Mouse (Mus musculus): ENCODE measurements around the gene Psmc6. TPM values are rescaled to one million over a fixed set of nuclear protein-coding genes. Genes with fewer than 3 reads are reported as not detected.
A peak's percentile ranks its signal among the peaks of the same experiment; 100 is the strongest.

The Psmc6 gene
- 100 to 1,000 TPM; 101 to 144 (median 136) TPM for total RNA-seq (2022)

DNA sequence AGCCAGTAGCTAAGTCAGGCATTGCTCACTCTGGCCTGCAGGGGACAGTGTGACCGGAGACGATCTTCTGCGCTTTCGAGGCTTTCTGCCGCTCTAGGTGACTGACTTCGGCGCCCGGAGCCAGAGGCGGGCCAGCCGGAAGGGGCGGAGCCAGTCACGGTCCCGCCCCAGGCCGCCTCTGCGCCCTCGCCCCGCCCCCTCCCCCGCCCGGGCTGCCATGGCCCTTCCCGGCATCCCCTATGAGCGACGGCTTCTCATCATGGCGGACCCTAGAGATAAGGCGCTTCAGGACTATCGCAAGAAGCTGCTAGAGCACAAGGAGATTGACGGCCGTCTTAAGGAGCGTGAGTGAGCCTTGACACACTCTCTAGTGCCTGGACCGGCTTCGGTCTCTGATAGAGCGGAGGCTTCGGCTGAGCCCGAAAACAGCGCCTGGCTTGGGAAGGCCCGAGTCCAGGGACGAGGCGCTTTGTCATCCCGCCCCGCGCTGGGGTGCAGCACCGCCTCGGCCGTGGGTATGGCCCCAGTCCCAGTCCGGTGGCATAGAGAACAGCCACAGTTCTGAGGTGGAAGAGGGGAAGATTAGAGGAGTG lies at the start of gene Psmc6:
Gene Psmc6, plus strand, starts transcription at position 200 of the 593 bp plus-strand sequence.
- peak; percentile 88 for DNase-seq

GRCm38 (mm10) chr14:45282066-45282465 lies 47.5 kb upstream of the Psmc6 start:
- DNase-seq: no peak

- DNase-seq: no peak
Observed at GRCm38 (mm10) chr14:45291608-45292007, 38.0 kb upstream of the Psmc6 start.

GRCm38 (mm10) chr14:45303939-45304338 lies 25.6 kb upstream of the Psmc6 start:
- DNase-seq: no peak

GRCm38 (mm10) chr14:45304389-45304788 lies 25.2 kb upstream of the Psmc6 start:
- DNase-seq: no peak

- DNase-seq: no peak
Observed at GRCm38 (mm10) chr14:45305852-45306251, 23.7 kb upstream of the Psmc6 start.

- no peak for DNase-seq
Observed at GRCm38 (mm10) chr14:45307630-45308328, 21.8 kb upstream of the Psmc6 start.

GRCm38 (mm10) chr14:45309646-45310045 lies 19.9 kb upstream of the Psmc6 start:
- no peak for DNase-seq

DNA sequence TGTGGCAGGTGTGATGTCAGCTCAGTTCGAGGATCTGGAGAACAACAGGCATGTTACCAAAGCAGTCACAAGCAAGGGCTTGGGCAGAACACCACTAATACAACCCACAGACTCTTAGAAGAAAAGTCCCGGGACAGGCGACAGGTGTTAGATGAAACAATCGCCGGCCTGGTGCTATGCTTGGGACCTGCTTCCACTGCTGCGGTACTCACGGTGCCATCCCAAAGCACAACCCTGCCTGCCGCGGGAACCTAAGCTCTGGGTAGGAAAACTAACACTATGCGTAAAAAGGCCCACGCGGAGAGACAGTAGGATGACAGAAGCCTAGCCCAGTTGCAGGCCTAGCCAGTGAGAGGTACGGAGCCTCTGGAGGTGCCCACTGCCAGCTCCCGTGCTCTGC lies 19.5 kb upstream of the Psmc6 start:
- no peak for DNase-seq

GRCm38 (mm10) chr14:45316927-45317326 lies 12.7 kb upstream of the Psmc6 start:
- DNase-seq: no peak

GRCm38 (mm10) chr14:45317921-45318411 lies 11.6 kb upstream of the Psmc6 start:
- peak; percentile 23 for DNase-seq

DNA sequence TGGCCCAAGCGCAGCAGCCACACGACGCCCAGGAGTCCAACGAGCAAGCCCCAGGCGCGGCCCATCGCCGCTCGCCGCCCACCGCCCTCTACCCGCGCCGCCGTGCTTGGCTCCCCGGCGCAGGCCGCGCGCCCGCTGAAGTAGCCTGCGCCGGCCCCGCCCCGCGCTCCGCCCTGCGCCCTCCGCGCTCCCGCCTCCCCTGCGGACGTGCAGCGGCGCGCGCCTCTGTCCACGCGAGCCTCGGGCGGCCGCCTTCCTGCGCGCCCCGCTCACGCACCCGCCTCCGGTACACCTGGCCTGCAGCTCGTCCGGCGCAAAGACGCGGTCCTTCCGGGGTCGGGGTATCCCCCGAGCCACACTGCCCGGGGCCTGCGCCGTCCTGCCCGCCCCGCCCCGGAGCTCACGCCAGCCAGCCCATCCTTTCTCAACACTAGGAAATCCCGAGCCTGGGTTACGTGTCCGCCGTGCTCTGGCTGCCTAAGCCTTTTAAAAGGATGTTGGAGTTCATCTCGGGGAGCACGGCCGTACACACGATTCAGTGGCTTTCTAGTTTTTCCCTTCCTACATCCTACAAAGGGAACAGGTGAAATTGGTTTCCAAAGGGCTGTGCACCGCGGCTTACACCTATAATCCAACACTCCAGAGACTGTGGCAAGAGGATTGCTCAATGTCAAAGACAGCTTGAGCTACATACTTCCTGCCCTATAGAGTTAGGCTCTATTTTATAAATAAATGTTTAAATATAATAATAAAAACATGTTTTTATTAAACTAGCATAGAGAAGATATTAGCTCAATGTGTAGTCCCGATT lies 11.0 kb upstream of the Psmc6 start, which contains the start of gene Ero1l:
Gene Ero1l, minus strand, starts transcription at position 346 of the 811 bp plus-strand sequence.
- peak; percentile 69 for DNase-seq

GRCm38 (mm10) chr14:45319237-45319610 lies 10.4 kb upstream of the Psmc6 start:
- DNase-seq: no peak

DNA sequence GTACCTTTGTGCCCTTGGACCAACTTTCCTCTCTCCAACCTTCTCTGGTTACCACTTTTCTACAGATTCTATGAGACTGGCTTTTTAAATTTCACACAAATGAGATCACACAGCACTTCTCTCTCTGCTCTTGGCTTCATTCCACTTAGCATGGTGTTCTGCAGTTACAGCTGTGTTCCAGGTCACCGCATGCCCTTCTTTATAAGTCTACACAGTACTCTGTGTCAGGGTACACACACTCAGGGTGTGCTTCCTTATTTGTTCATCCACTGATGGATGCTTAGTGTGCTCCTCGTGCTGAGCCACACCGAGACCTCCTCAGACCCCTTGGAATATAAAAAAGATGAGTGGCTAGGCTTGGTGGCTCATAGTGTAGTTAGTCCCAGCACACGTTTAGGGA lies 9.5 kb upstream of the Psmc6 start:
- no peak for DNase-seq

DNA sequence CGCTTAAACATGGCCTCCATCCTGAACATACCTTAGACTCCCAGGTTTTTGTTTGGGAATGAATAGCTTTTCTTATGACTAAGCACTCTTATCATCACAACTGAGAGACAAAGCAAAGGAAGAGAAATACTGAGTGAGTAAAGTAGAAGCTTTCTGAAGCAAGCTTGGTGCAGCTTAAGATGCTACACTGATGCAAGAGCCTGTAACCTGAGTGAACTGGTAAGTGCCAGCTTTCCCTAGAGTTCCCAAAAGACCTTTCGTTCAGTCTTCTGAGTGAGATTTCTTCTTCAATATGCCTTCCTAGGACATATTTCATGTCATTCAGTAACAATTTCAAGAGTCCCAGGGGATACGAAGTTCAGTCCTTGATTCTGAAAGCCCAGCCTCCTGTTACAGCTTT lies 8.5 kb upstream of the Psmc6 start:
- no peak for DNase-seq

DNA sequence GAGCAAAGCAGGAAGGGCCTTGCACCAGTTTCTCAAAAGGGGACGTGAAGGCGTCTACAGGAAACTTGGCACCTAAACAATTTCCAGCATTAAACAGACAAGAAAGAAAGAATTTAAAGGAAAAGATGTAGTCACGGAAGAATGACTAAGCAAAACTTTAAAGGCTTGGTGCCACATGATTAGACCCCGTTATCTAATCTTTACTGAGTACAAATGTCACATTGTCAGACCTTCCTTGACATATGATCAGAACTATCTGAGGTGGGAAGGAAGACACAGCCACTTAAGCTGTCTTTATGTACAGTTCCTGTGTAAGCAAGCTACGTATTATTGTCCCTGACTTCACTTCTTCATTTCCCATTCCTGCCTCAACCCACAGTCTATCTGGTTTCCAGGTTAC lies 8.0 kb upstream of the Psmc6 start:
- no peak for DNase-seq

DNA sequence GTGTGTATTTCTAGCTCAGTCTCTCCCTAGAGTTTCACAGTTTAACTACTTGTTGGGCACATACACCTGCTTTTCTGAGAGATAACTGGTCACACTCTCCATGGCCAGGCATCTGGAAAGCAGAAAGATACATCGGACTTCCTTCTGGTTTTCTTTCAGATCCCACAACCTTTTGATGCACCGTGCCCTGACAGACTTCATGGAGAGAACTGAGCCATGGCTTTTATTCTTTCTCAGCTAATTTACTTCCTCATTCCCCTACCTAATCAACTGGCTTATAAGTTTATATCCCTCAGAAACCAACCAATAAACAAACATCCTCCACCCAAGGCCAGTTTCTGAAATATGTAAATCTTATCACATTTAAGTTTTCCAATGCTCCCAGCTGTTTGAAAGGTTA lies 7.1 kb upstream of the Psmc6 start:
- no peak for DNase-seq

DNA sequence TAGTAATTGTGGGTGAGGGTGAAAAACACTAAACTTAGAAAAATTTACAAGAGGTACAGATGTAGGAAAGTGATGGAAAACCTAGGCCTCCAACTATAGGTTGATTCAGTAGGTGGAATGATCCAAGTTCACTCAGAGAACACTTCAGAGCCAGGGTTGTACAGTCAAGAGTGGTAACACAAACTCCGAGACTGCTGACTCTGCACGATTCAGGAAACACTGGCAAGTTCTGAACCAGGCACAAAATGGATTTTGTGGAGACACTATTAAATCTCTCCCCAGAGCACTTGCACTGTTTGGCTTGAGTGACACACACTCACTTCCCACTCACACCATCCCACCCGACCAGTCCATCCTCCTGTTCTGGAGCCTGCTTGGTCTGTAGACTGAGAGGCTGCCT lies 6.3 kb upstream of the Psmc6 start:
- DNase-seq: no peak

DNA sequence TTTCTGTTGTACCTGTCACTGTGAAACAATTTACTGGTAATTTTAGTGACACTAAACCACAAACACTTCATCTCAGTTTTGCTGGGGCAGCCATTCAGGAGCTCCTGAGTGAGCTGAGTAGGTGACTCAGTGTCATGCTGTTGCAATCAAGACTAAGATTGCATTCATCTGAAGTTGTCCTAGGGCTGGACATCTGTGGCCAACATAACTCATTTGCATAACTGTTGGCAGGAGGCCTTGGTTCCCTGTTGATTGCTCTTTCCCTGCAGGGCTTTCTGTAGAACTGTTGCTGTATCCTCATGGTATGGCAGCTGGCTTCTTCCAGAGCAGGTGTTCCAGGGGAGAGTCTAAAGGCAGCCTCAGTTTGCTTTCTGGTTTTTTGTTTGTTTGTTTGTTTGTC lies 4.1 kb upstream of the Psmc6 start:
- peak; percentile 57 for DNase-seq

DNA sequence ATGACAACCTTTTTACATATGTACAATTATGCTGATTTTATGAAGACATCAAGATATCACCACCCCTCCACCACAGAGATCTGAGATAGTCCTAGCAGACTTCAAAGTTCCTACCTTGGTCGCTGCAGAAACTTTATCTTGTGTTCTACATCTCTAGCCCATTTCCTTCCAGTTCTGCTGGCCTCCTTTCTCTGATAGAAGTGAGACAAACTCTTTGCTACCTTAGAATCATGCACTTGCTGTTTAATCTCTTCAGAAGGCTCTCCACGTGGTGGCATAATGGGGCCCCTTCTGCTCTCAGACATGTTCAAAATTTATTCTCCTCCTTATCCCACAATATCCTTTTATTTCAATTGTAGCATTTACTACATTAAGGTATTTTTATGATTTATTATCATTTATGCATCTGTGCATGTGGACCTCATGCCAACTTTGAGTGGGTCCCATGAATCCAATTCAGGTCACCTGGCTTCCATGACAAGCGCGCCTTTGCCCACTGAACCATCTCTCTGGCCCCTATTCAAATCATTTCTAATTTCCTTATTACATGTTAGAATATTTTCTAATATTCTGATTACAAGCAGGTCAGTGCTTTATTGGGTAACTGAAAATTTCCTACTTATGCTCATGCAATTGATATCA lies 1.4 kb upstream of the Psmc6 start:
- no peak for DNase-seq

- DNase-seq: no peak
Observed at GRCm38 (mm10) chr14:45329018-45329588, 485 bp upstream of the Psmc6 start.
